Mouse (Mus musculus): ENCODE measurements at regions not wholly inside any gene's neighbourhood (a gene's known extent, or its start where the extent isn't known, plus 50 kb on each side); places are given as distances from the start of the nearest gene placed in this dataset.

- 65% methylated on average over 2 of the region's 2 CpGs for WGBS
- no peak for DNase-seq
- no peak overlapping the region for H3K4me3 ChIP-seq (ENCODE audit: control insufficient read depth, insufficient read depth, low read length)
- no peak for TF ChIP-seq POLR2A (IDR thresholded peaks at IDR 0.05; ENCODE audit: control insufficient read depth, extremely low read depth, insufficient read depth, low read length, poor library complexity)
- no peak for TF ChIP-seq CTCF (IDR thresholded peaks at IDR 0.05; ENCODE audit: borderline replicate concordance, control insufficient read depth, extremely low read depth, insufficient read depth, low read length, poor library complexity)
- no peaks in the 10 kb centered on the region for H3K27me3 ChIP-seq (ENCODE audit: control insufficient read depth, insufficient read depth, low read length)
- H3K27ac ChIP-seq (ENCODE audit: control insufficient read depth, insufficient read depth, low read length), result no peak overlapping the region
- no peaks in the 10 kb centered on the region for H3K4me1 ChIP-seq (replicated peaks; ENCODE audit: control insufficient read depth, insufficient read depth, low read length)
- no peaks in the 10 kb centered on the region for H3K36me3 ChIP-seq (ENCODE audit: control insufficient read depth, insufficient read depth, low read length)
These were observed 136.0 kb upstream of the Mafb start for GRCm38 (mm10) chr2:160502901-160503300.

- no peaks in the 10 kb centered on the region for H3K36me3 ChIP-seq (ENCODE audit: control insufficient read depth, insufficient read depth, low read length)
- H3K4me1 ChIP-seq (replicated peaks; ENCODE audit: control insufficient read depth, insufficient read depth, low read length), result no peaks in the 10 kb centered on the region
- 87% methylated on average over 16 of the region's 16 CpGs for WGBS
- no peak overlapping the region for H3K4me3 ChIP-seq (ENCODE audit: control insufficient read depth, insufficient read depth, low read length)
- H3K27ac ChIP-seq (ENCODE audit: control insufficient read depth, insufficient read depth, low read length), result no peak overlapping the region
- no peaks in the 10 kb centered on the region for H3K27me3 ChIP-seq (ENCODE audit: control insufficient read depth, insufficient read depth, low read length)
- DNase-seq, result no peak
- TF ChIP-seq CTCF (IDR thresholded peaks at IDR 0.05; ENCODE audit: borderline replicate concordance, control insufficient read depth, extremely low read depth, insufficient read depth, low read length, poor library complexity), result no peak
- no peak for TF ChIP-seq POLR2A (IDR thresholded peaks at IDR 0.05; ENCODE audit: control insufficient read depth, extremely low read depth, insufficient read depth, low read length, poor library complexity)
These were observed 136.9 kb upstream of the Mafb start for GRCm38 (mm10) chr2:160503597-160504393.

DNA sequence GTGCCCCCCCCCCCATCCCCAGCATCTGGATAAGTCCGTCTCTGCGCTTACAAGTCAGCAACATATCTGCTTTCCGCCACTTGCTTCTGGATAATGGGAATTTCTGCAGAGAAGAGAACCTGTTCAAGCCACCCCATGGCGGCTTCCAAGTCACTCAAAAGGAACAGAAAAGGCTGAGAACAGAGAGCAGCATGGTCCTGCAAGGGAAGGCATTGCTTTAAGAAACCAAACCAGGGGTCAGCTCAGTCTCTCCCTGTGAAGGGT lies 137.5 kb upstream of the Mafb start:
- TF ChIP-seq POLR2A (IDR thresholded peaks at IDR 0.05; ENCODE audit: control insufficient read depth, extremely low read depth, insufficient read depth, low read length, poor library complexity), result no peak
- no peak for TF ChIP-seq CTCF (IDR thresholded peaks at IDR 0.05; ENCODE audit: borderline replicate concordance, control insufficient read depth, extremely low read depth, insufficient read depth, low read length, poor library complexity)
- Histone ChIP-seq H3K4me3 (ENCODE audit: control insufficient read depth, insufficient read depth, low read length) (no peak overlapping the region), H3K27ac (ENCODE audit: control insufficient read depth, insufficient read depth, low read length) (no peak overlapping the region), H3K4me1 (replicated peaks; ENCODE audit: control insufficient read depth, insufficient read depth, low read length) (no peaks in the 10 kb centered on the region), H3K36me3 (ENCODE audit: control insufficient read depth, insufficient read depth, low read length) (no peaks in the 10 kb centered on the region), H3K27me3 (ENCODE audit: control insufficient read depth, insufficient read depth, low read length) (no peaks in the 10 kb centered on the region)
- DNase-seq, result no peak
- WGBS, result 94% methylated on average over 4 of the region's 4 CpGs

- H3K4me3 ChIP-seq (ENCODE audit: control insufficient read depth, insufficient read depth, low read length), result no peak overlapping the region
- 76% methylated on average over 9 of the region's 9 CpGs for WGBS
These were observed 138.3 kb upstream of the Top1 start for GRCm38 (mm10) chr2:160507371-160507770.

DNA sequence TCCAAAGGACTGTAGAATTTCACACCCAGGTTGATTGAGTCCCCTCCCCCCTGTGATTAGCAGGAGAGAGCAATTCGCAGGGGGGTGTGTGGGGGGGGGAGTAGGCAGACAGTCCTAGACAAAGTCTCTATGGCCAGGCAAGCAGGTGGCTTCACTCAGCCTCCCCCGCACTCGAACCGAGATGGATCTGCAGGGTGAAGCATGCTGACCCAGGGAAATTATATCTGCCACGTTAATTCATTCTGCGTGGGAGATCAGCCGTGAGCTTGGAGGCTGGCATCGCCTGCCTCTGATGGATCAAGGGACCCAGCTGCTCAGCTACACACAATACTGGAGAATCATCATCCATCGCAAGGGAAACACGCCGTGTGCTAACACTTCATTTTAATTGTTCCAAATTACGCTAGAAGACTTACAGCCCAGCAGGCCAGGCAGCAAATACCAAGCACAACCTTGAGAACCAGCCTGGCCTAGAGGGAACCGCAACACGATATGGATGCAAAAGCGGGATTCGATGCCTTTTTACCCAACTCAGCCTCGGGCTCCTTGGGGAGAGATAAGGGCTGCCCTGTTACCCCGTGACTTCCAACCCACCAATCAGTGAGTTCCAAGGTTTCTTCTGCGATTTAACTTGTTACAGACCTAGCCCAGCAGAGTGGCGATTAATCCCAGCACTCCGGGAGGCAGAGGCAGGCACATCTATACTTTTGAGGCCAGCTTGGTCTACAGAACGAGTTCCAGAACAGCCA lies 137.7 kb upstream of the Top1 start:
- 78% methylated on average over 22 of the region's 22 CpGs for WGBS
- Histone ChIP-seq H3K36me3 (ENCODE audit: control insufficient read depth, insufficient read depth, low read length) (no peaks in the 10 kb centered on the region), H3K27me3 (ENCODE audit: control insufficient read depth, insufficient read depth, low read length) (no peaks in the 10 kb centered on the region), H3K4me3 (ENCODE audit: control insufficient read depth, insufficient read depth, low read length) (no peak overlapping the region), H3K27ac (ENCODE audit: control insufficient read depth, insufficient read depth, low read length) (no peak overlapping the region), H3K4me1 (replicated peaks; ENCODE audit: control insufficient read depth, insufficient read depth, low read length) (no peaks in the 10 kb centered on the region)
- no peak for DNase-seq
- TF ChIP-seq CTCF (IDR thresholded peaks at IDR 0.05; ENCODE audit: borderline replicate concordance, control insufficient read depth, extremely low read depth, insufficient read depth, low read length, poor library complexity), result no peak
- no peak for TF ChIP-seq POLR2A (IDR thresholded peaks at IDR 0.05; ENCODE audit: control insufficient read depth, extremely low read depth, insufficient read depth, low read length, poor library complexity)

More at GRCm38 (mm10) chr2:160507371-160507770, 138.3 kb upstream of the Top1 start:
- Histone ChIP-seq H3K27me3 (ENCODE audit: control insufficient read depth, insufficient read depth, low read length) (no peaks in the 10 kb centered on the region), H3K4me1 (replicated peaks; ENCODE audit: control insufficient read depth, insufficient read depth, low read length) (no peaks in the 10 kb centered on the region), H3K27ac (ENCODE audit: control insufficient read depth, insufficient read depth, low read length) (no peak overlapping the region), H3K36me3 (ENCODE audit: control insufficient read depth, insufficient read depth, low read length) (no peaks in the 10 kb centered on the region)
- TF ChIP-seq POLR2A (IDR thresholded peaks at IDR 0.05; ENCODE audit: control insufficient read depth, extremely low read depth, insufficient read depth, low read length, poor library complexity) (no peak), CTCF (IDR thresholded peaks at IDR 0.05; ENCODE audit: borderline replicate concordance, control insufficient read depth, extremely low read depth, insufficient read depth, low read length, poor library complexity) (no peak)
- DNase-seq, result no peak

- WGBS, result 89% methylated on average over 5 of the region's 5 CpGs
- no peak for DNase-seq
- Histone ChIP-seq H3K4me3 (ENCODE audit: control insufficient read depth, insufficient read depth, low read length) (no peak overlapping the region), H3K27ac (ENCODE audit: control insufficient read depth, insufficient read depth, low read length) (no peak overlapping the region), H3K27me3 (ENCODE audit: control insufficient read depth, insufficient read depth, low read length) (no peaks in the 10 kb centered on the region), H3K4me1 (replicated peaks; ENCODE audit: control insufficient read depth, insufficient read depth, low read length) (no peaks in the 10 kb centered on the region), H3K36me3 (ENCODE audit: control insufficient read depth, insufficient read depth, low read length) (no peaks in the 10 kb centered on the region)
- TF ChIP-seq CTCF (IDR thresholded peaks at IDR 0.05; ENCODE audit: borderline replicate concordance, control insufficient read depth, extremely low read depth, insufficient read depth, low read length, poor library complexity) (no peak), POLR2A (IDR thresholded peaks at IDR 0.05; ENCODE audit: control insufficient read depth, extremely low read depth, insufficient read depth, low read length, poor library complexity) (no peak)
These were observed 135.5 kb upstream of the Top1 start for GRCm38 (mm10) chr2:160510159-160510558.

Data from thymus, adult 2 months (tissue).